Mouse (Mus musculus) kidney, embryonic 14.5 days (tissue): ENCODE measurements around the gene Ddah2. TPM values are rescaled to one million over a fixed set of nuclear protein-coding genes. Genes with fewer than 3 reads are reported as not detected.

ENCODE experiments used
- ATAC-seq: fragments of 200-750 bp; cut with Nextera tagmentation; 2 replicates; pipeline ENCODE4 v1.8.0; 2017; ENCODE audit warnings: moderate number of reproducible peaks, mild to moderate bottlenecking, moderate TSS enrichment, moderate library complexity; ENCODE audit not compliant: low FRiP score, low TSS enrichment
- H3K27ac ChIP-seq: fragments of 300-500 bp; sonication (generic); 2 replicates; pipeline ENCODE4 v1.5.1; 2014; ENCODE audit warnings: low read depth, mild to moderate bottlenecking, low read length, moderate library complexity, mixed read lengths
- H3K27me3 ChIP-seq: fragments of 300-500 bp; sonication (generic); 2 replicates; pipeline ENCODE4 v1.6.1; 2014; ENCODE audit warnings: mild to moderate bottlenecking, low read length; ENCODE audit not compliant: control insufficient read depth, insufficient read depth
- H3K36me3 ChIP-seq: fragments of 300-500 bp; sonication (generic); 2 replicates; pipeline ENCODE4 v1.6.1; 2014; ENCODE audit warnings: low read length, mixed read lengths; ENCODE audit not compliant: control insufficient read depth, insufficient read depth
- H3K4me1 ChIP-seq: fragments of 300-500 bp; sonication (generic); 2 replicates; pipeline ENCODE4 v1.6.1; 2014; ENCODE audit warnings: low read length, mixed read lengths; ENCODE audit not compliant: control insufficient read depth, insufficient read depth
- H3K4me2 ChIP-seq: fragments of 300-500 bp; sonication (generic); replicated peaks from 2 replicates; pipeline ENCODE4 v1.6.1; 2014; ENCODE audit warnings: low read depth, mild to moderate bottlenecking, low read length
- H3K4me3 ChIP-seq: fragments of 300-500 bp; sonication (generic); 2 replicates; pipeline ENCODE4 v1.5.1; 2014; ENCODE audit warnings: mild to moderate bottlenecking, low read length
- H3K9ac ChIP-seq: fragments of 300-500 bp; sonication (generic); 2 replicates; pipeline ENCODE4 v1.6.1; 2014; ENCODE audit warnings: low read depth, mild to moderate bottlenecking, low read length, moderate library complexity
- H3K9me3 ChIP-seq: fragments of 300-500 bp; sonication (generic); 2 replicates; pipeline ENCODE4 v1.6.1; 2016; ENCODE audit warnings: low read length; ENCODE audit not compliant: control insufficient read depth
- WGBS: fragments of 180-500 bp; shearing (Covaris S2); extraction: QIAGEN DNeasy Blood & Tissue Kit; methylation state at CpG from one replicate; pipeline ENCODE4 v1.1.7; 2014; 5-methylcytosine and 5-hydroxymethylcytosine counted together
- polyA plus RNA-seq: library from polyadenylated mRNA; unstranded; fragments of >200 nt; fragmentation: Nextera tagmentation; extraction: Ambion mirVana; gene quantifications from 2 replicates; pipeline ENCODE4 v1.2.1, GENCODE M21; 2014

Ddah2 gene
- polyA plus RNA-seq, 1 experiment from 2014 or later: 355 TPM

DNA sequence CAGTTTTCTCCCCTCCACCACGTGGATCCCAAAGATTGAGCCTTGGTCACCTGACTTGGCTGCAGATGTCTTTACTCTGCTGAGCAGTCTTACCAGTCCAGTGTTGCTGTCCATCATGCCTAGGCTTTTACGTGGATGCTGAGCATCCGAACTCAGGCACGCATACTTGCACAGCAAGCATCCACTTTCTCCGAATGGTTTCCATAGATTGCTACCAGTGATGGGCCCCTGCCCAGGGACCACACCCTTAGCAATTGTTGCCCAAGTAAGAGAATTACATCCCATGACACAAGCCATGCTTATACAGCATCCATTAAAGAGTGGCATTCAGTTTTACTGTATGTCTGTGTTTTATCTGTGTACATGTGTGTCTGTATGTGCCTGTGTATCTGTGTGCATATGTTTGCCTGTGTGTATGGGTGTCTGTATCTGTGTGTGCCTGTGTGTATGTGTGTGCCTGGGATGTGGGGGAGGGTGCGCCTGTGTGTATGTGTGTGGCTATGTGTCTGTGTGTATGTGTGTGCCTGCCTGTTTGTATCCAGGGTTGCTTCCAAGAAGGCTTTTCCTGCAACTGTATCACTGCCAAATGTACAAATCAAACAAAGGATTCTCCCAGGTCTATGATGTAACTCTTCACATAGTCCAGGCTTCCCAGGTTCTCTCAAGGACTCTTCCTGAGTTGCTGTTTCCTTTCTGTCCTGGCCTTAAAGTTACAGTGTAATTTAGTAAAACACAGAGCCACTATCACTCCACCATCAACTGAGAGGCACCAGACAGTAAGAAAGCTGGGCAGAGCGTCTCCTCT is 2.9 kb upstream of the Ddah2 start:
- Histone ChIP-seq H3K36me3 (peaks cover 62% of the 10 kb centered on the region), H3K4me1 (peaks cover 18% of the 10 kb centered on the region), H3K9me3 (no peaks in the 10 kb centered on the region), H3K27ac (no peak overlapping the region), H3K27me3 (no peaks in the 10 kb centered on the region), H3K4me3 (no peak overlapping the region), H3K9ac (no peak overlapping the region; the same call in 1 of the 2 replicates), H3K4me2 (no peak overlapping the region)
- no peak for ATAC-seq
- 88% methylated on average over 7 of the region's 7 CpGs for WGBS

DNA sequence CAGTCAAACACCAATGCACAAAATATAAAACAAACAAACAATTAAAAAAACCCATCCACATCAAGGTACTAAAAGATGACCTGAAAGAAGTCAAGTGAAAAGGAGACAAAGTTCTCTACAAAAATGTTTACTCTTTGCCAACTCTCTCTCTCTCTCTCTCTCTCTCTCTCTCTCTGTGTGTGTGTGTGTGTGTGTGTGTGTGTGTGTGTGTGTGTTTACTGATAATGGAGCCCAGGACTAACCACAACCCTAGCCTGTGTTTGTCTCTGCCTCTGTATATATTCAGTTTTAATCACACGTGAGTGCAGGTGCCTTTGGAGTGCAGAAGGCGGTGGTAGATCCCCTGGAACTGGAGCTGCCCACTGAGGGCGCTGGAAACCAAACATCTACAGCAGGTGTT is 1.7 kb upstream of the Ddah2 start:
- 88% methylated on average over 3 of the region's 3 CpGs for WGBS
- Histone ChIP-seq H3K4me1 (peaks cover 23% of the 10 kb centered on the region), H3K4me3 (no peak overlapping the region), H3K27ac (no peak overlapping the region), H3K27me3 (no peaks in the 10 kb centered on the region), H3K36me3 (peaks cover 73% of the 10 kb centered on the region), H3K4me2 (no peak overlapping the region), H3K9ac (no peak overlapping the region), H3K9me3 (no peaks in the 10 kb centered on the region)
- ATAC-seq: no peak

DNA sequence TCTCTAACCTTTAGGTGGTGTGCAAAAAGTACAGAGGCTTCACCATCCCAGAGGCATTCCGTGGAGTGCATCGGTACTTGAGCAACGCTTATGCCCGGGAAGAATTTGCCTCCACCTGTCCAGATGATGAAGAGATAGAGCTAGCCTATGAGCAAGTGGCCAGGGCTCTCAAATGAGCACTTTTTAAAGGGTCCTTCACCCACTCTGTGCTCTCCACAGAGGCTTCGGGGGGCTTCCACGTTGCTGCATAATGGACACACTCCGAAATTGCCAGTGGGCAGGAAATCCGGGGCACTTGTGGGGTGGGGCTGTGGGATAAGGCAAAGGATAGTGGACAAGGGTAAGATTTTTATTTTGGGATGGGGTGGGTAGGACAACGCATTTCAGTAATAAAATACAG is 519 bp upstream of the Ddah2 start:
- ATAC-seq: 0 out of 2 replicates have a peak, but pooled peaks have one; percentile 1
- H3K36me3 ChIP-seq: peaks cover 75% of the 10 kb centered on the region
- peak overlapping the region; percentile 90; the same call in 1 of the 2 replicates for H3K9ac ChIP-seq
- peaks cover 19% of the 10 kb centered on the region for H3K4me1 ChIP-seq
- 61% methylated on average over 9 of the region's 9 CpGs for whole genome bisulfite sequencing
- peak overlapping the region; percentile 96 for H3K27ac ChIP-seq
- no peaks in the 10 kb centered on the region for H3K9me3 ChIP-seq
- H3K4me2 ChIP-seq: peak overlapping the region; percentile 88; the same call in 1 of the 2 replicates
- no peaks in the 10 kb centered on the region for H3K27me3 ChIP-seq
- peak overlapping the region; percentile 85 for H3K4me3 ChIP-seq

DNA sequence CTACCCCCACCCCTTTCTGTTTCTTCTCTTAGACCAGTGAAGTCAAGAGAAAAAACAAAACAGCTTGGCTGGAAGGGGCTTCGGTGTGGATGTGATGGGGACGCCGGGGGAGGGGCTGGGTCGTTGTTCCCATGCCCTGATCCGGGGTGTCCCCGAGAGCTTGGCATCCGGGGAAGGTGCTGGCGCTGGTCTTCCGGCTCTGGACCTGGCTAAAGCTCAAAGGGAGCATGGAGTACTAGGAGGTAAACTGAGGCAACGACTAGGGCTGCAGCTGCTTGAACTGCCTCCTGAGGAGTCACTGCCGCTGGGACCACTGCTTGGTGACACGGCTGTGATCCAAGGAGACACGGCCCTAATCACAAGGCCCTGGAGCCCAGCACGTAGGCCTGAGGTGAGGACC is 1.2 kb downstream of the Ddah2 start:
- 32% methylated on average over 14 of the region's 14 CpGs for WGBS
- Histone ChIP-seq H3K27ac (peak overlapping the region; percentile 5; the same call in 1 of the 2 replicates), H3K4me3 (peak overlapping the region; percentile 85), H3K9ac (peak overlapping the region; percentile 90), H3K4me1 (peaks cover 31% of the 10 kb centered on the region), H3K36me3 (peaks cover 60% of the 10 kb centered on the region), H3K9me3 (no peaks in the 10 kb centered on the region), H3K4me2 (peak overlapping the region; percentile 88), H3K27me3 (no peaks in the 10 kb centered on the region)
- no peak for ATAC-seq

DNA sequence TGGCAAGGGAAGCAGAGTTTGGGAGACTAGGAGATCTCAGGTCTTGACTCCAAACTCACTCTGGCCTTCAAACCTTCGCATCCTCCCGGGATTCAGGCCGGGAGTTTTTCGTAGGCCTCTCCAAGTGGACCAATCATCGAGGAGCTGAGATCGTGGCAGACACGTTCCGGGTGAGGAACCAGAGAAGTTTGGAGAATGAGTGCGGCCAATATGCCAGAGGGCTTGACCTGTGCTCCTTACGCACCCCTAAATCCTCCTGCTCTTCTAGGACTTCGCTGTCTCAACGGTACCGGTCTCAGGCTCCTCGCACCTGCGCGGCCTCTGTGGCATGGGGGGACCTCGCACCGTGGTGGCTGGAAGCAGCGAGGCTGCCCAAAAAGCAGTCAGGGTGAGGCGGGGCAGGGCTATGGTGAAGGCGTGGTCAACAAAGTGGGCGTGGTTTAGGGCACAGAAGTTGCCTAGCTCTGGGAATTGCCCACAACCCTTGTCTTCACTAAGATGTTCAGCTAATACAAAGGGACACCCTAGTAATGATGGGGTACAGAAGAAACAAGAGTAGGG is 2.0 kb downstream of the Ddah2 start:
- peak overlapping the region; percentile 88 for H3K4me2 ChIP-seq
- peak overlapping the region; percentile 85; the same call in 1 of the 2 replicates for H3K4me3 ChIP-seq
- ATAC-seq: no peak
- 51% methylated on average over 22 of the region's 22 CpGs for WGBS
- H3K4me1 ChIP-seq: peaks cover 38% of the 10 kb centered on the region
- H3K36me3 ChIP-seq: peaks cover 54% of the 10 kb centered on the region
- H3K27me3 ChIP-seq: no peaks in the 10 kb centered on the region
- no peak overlapping the region for H3K27ac ChIP-seq
- no peaks in the 10 kb centered on the region for H3K9me3 ChIP-seq
- 0 out of 2 replicates have a peak overlapping the region, but pooled peaks have one; percentile 90 for H3K9ac ChIP-seq

DNA sequence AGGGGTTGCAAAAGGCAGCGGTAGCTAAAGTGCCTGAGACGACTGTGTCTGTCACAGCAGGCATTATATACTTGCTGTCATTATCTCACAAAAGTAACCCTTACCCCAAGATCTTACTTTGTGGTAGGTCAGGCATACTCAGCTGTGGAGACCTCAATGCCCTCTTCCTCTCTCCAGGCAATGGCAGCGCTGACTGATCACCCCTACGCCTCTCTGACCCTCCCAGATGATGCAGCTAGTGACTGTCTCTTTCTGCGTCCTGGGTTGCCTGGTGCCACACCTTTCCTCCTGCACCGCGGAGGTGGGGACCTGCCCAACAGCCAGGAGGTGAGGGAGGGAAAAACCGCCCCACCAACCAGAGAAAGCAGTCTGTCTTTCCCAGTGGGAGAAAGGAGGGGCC is 2.5 kb downstream of the Ddah2 start:
- H3K36me3 ChIP-seq: peaks cover 49% of the 10 kb centered on the region
- no peaks in the 10 kb centered on the region for H3K9me3 ChIP-seq
- ATAC-seq: no peak
- peak overlapping the region; percentile 2; the same call in 1 of the 2 replicates for H3K4me3 ChIP-seq
- no peak overlapping the region for H3K4me2 ChIP-seq
- H3K4me1 ChIP-seq: peaks cover 39% of the 10 kb centered on the region
- no peak overlapping the region for H3K9ac ChIP-seq
- no peak overlapping the region for H3K27ac ChIP-seq
- WGBS: 72% methylated on average over 8 of the region's 8 CpGs
- H3K27me3 ChIP-seq: no peaks in the 10 kb centered on the region; the same call in 1 of the 2 replicates

DNA sequence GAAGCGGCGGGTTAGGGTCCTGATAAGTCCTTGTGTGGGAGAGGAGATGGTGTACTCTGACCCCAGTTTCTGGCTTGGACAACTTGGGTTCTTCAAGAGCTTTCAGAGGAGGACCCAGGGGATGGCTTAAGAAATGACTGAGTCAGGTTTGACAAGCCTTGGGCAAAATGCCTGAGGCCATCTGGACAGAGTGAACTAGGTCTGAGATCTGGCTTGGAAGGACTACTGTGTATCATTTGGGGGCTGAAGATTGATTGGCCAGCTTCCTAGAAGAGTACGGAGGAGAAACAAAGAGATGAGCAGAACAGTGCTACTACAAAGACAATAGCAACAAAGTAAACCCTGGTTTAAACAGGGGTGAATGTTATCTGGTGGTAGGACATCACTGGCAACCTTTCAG is 4.6 kb downstream of the Ddah2 start:
- Histone ChIP-seq H3K4me2 (no peak overlapping the region), H3K27me3 (no peaks in the 10 kb centered on the region; the same call in 1 of the 2 replicates), H3K36me3 (peaks cover 32% of the 10 kb centered on the region), H3K4me3 (no peak overlapping the region), H3K9me3 (no peaks in the 10 kb centered on the region), H3K4me1 (peaks cover 37% of the 10 kb centered on the region), H3K27ac (no peak overlapping the region), H3K9ac (no peak overlapping the region)
- 78% methylated on average over 3 of the region's 3 CpGs for WGBS
- no peak for ATAC-seq

DNA sequence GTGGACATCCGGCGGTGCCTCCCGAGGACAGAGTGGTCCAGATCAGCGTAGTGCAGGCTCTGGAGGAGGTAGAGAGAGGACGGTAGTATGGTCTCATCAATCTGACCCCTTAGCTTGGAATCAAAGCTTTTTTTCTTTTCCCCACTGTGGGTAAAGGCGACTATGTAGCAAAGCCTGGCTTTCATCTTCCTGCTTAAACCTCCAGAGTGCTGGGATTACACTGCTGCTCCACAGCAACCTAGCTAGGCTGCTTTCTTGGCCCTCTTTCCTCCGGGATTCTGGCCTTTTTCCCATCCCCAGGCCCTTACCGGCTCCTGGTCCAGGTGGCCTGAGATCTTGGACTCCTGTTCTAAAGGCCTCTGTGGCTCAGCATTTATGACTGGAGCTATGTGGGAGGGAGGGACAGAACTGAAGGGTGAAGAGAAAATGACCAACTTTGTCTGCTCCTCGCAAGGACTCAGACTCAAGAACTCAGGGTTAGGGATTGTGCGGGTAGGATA is 5.6 kb downstream of the Ddah2 start:
- H3K4me2 ChIP-seq: peak overlapping the region; percentile 71
- peak overlapping the region; percentile 15; the same call in 1 of the 2 replicates for H3K27ac ChIP-seq
- peaks cover 35% of the 10 kb centered on the region for H3K4me1 ChIP-seq
- ATAC-seq: no peak
- 33% methylated on average over 10 of the region's 10 CpGs for WGBS
- H3K4me3 ChIP-seq: peak overlapping the region; percentile 35
- no peak overlapping the region; the same call in 1 of the 2 replicates for H3K9ac ChIP-seq
- H3K36me3 ChIP-seq: peaks cover 32% of the 10 kb centered on the region
- H3K9me3 ChIP-seq: no peaks in the 10 kb centered on the region
- H3K27me3 ChIP-seq: no peaks in the 10 kb centered on the region; the same call in 1 of the 2 replicates
